Mouse (Mus musculus): ENCODE data around the gene Rbm17.
"Not testable (repeated sequence)": the region's sequence is repeated elsewhere in the genome, so short reads cannot be mapped to it uniquely, and the experiment has no call there.

- not testable (repeated sequence) for TF ChIP-seq CTCF (conservative IDR thresholded peaks at IDR 0.05; ENCODE audit: insufficient read depth, insufficient read length, low read depth, low read length); POLR2A (IDR thresholded peaks at IDR 0.05; ENCODE audit: low read depth, low read length)
Observed at GRCm38 (mm10) chr2:11606718-11607117, 2.8 kb upstream of the Rbm17 start.
